Mouse (Mus musculus): Measurements from ENCODE around the gene Col25a1.

DNA sequence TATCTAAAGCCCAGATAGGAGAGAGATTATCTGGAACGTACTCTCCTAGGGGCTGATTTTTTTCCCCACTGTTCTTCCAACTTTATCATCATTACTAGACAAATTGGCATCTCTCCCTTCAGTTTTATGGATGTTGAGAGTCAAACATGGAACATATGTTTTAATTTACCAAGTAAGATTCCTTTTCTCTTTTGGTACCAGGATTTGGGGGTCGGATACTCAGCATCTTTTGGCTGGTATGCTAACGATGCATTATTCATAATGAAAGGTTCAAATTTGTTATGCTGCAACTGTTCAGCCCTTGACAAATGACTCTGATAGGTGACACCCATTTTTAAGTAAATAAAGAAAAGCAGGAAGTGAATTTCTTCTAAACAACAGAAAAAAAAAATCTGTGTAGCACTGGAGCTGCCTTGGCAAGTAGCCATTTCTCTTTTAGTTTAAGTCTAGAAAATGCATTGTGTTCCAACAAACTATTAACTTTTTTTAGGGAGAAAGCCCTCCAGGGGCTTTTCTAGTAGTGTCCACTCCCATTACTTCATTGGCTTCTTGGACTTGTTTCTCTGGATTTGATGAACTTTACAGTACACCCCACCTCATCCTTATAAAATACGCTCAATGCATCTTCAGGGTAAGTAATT, 223.2 kb downstream of the Col25a1 start:
- TF ChIP-seq POLR2A (IDR thresholded peaks at IDR 0.05; ENCODE audit: borderline replicate concordance, extremely low read depth, insufficient read depth, insufficient read length, poor library complexity, severe bottlenecking), result no peak
- no peak for TF ChIP-seq CTCF (IDR thresholded peaks at IDR 0.05; ENCODE audit: borderline replicate concordance, extremely low read depth, insufficient read depth, insufficient read length)
